Mouse (Mus musculus): ENCODE data around the gene Limd1. TPM values are rescaled to one million over a fixed set of nuclear protein-coding genes. Genes with fewer than 3 reads are reported as not detected.
A peak's percentile ranks its signal among the peaks of the same experiment; 100 is the strongest.
"Not testable (repeated sequence)": the region's sequence is repeated elsewhere in the genome, so short reads cannot be mapped to it uniquely, and the experiment has no call there.

Limd1 gene
- 11.4 and 13.9 TPM in 2 replicates for polyA plus RNA-seq (2015; fragmentation: Nextera tagmentation; extraction: Ambion mirVana)

GRCm38 (mm10) chr9:123478586-123479195 lies at the start of gene Limd1:
Gene Limd1, plus strand, starts transcription at chr9:123478706.
- peak within 1 kb of the TSS; percentile 75 for H3K4me2 ChIP-seq
- under 1% methylated on average over 40 of the region's 57 CpGs for WGBS
- H3K4me3 ChIP-seq: peak within 1 kb of the TSS; percentile 56
- no peaks in the 10 kb centered on the region for H3K36me3 ChIP-seq (replicated peaks)
- 0 out of 2 replicates have a peak, but pooled peaks cover 3% of the 10 kb centered on the region for H3K27me3 ChIP-seq (replicated peaks)
- peak; percentile 82 for ATAC-seq (replicated peaks)
- H3K27ac ChIP-seq: 0 out of 2 replicates have a peak within 1 kb of the TSS, but pooled peaks have one; percentile 48
- H3K9me3 ChIP-seq: no peaks in the 10 kb centered on the region
- H3K4me1 ChIP-seq: peaks cover 18% of the 10 kb centered on the region
- peak within 1 kb of the TSS; percentile 50 for H3K9ac ChIP-seq

- ATAC-seq (replicated peaks): no peak
- Histone ChIP-seq H3K36me3 (replicated peaks) (no peaks in the 10 kb centered on the region), H3K9ac (no peak overlapping the region), H3K27me3 (replicated peaks) (no peaks in the 10 kb centered on the region), H3K4me2 (no peak overlapping the region), H3K4me3 (no peak overlapping the region), H3K4me1 (no peaks in the 10 kb centered on the region), H3K9me3 (no peaks in the 10 kb centered on the region), H3K27ac (no peak overlapping the region)
- WGBS: 84% methylated on average over 4 of the region's 4 CpGs
These were observed 48.6 kb upstream of the Limd1 start for GRCm38 (mm10) chr9:123429863-123430262.

GRCm38 (mm10) chr9:123430973-123431372 lies 47.5 kb upstream of the Limd1 start:
- H3K36me3 ChIP-seq (replicated peaks): no peaks in the 10 kb centered on the region
- no peak for ATAC-seq (replicated peaks)
- H3K4me3 ChIP-seq: no peak overlapping the region
- H3K9ac ChIP-seq: no peak overlapping the region
- no peak overlapping the region; the same call in 1 of the 2 replicates for H3K27ac ChIP-seq
- H3K4me2 ChIP-seq: no peak overlapping the region
- no peaks in the 10 kb centered on the region for H3K4me1 ChIP-seq
- H3K9me3 ChIP-seq: no peaks in the 10 kb centered on the region
- H3K27me3 ChIP-seq (replicated peaks): no peaks in the 10 kb centered on the region

DNA sequence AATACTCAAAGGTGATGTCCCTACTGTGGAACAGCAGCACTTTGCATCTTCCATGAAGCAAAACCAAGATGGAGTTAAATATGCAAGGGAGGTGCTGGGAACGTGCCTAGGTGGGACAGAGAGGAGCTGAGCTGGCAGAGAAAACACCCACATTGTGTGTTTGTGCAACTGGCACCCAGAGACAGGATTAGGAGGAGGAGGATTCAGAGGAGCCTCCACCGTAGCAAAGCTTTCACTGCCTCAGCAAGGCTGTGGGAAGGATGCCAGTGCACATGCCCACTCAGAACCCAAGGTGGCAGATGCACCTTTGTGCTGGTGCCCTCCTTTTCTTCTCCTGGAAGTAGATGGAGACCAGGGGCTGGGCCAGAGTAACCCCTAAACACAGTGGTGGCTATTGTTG lies 40.3 kb upstream of the Limd1 start:
- no peaks in the 10 kb centered on the region for H3K27me3 ChIP-seq (replicated peaks)
- no peak overlapping the region for H3K9ac ChIP-seq
- H3K4me1 ChIP-seq: no peaks in the 10 kb centered on the region
- no peak for ATAC-seq (replicated peaks)
- H3K4me2 ChIP-seq: no peak overlapping the region
- 72% methylated on average over 2 of the region's 2 CpGs for WGBS
- H3K9me3 ChIP-seq: no peaks in the 10 kb centered on the region
- no peak overlapping the region for H3K27ac ChIP-seq
- H3K4me3 ChIP-seq: no peak overlapping the region
- 0 out of 2 replicates have a peak, but pooled peaks cover 11% of the 10 kb centered on the region for H3K36me3 ChIP-seq (replicated peaks)

DNA sequence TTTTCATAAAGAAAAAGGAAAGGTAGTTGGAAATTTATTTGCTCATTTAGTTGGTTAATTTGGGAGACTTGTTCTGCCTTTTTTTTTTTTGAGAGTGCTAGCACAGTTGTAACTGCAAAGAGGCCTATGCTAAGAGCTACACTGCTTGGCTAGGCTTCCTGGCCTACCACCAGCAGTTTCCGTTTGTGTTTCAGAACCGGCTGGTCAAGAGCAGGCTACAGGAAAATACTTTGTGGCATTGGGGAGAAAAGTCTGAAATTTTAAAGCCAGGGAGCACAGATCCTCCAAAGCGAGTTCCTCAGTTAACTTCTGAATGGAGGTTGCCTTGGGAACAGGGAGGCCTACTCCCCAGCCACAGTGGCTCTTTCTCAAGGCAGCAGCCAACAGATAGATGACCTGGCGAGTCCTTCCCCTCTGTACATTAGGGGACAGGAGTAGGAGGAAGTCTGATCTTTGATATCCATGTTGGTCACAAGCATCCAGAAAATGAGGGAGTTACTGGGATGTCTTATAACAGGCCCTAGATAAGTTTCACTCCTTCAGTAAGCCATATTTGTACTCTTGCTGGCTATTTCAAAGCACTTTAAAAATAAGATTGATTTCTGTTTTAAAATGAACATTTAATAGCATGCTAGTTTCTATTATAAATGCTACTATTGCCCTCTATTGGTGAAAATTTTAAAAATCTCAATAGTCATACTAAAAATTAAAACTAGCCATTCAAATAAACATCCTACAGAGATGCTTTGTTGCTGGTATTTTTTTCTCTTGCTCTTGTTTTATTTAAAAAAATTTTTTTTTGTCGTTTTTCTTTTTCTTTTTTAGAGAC lies 38.1 kb upstream of the Limd1 start:
- no peak overlapping the region for H3K27ac ChIP-seq
- no peak overlapping the region for H3K4me3 ChIP-seq
- H3K9ac ChIP-seq: no peak overlapping the region
- no peak overlapping the region for H3K4me2 ChIP-seq
- WGBS: 26% methylated on average over 5 of the region's 5 CpGs
- 0 out of 2 replicates have a peak, but pooled peaks cover 11% of the 10 kb centered on the region for H3K36me3 ChIP-seq (replicated peaks)
- H3K4me1 ChIP-seq: no peaks in the 10 kb centered on the region
- H3K9me3 ChIP-seq: no peaks in the 10 kb centered on the region
- ATAC-seq (replicated peaks): no peak
- no peaks in the 10 kb centered on the region for H3K27me3 ChIP-seq (replicated peaks)

GRCm38 (mm10) chr9:123447101-123447500 lies 31.4 kb upstream of the Limd1 start:
- not testable (repeated sequence) for H3K27ac ChIP-seq; H3K36me3 ChIP-seq (replicated peaks); ATAC-seq (replicated peaks); H3K9me3 ChIP-seq; H3K4me3 ChIP-seq; H3K9ac ChIP-seq; H3K27me3 ChIP-seq (replicated peaks); H3K4me1 ChIP-seq; H3K4me2 ChIP-seq
- 93% methylated on average over 3 of the region's 3 CpGs for WGBS

GRCm38 (mm10) chr9:123448594-123448993 lies 29.9 kb upstream of the Limd1 start:
- Histone ChIP-seq H3K27ac (no peak overlapping the region), H3K36me3 (replicated peaks) (no peaks in the 10 kb centered on the region), H3K4me3 (no peak overlapping the region), H3K9ac (no peak overlapping the region), H3K9me3 (no peaks in the 10 kb centered on the region), H3K4me1 (no peaks in the 10 kb centered on the region), H3K4me2 (no peak overlapping the region), H3K27me3 (replicated peaks) (no peaks in the 10 kb centered on the region)
- no peak for ATAC-seq (replicated peaks)

DNA sequence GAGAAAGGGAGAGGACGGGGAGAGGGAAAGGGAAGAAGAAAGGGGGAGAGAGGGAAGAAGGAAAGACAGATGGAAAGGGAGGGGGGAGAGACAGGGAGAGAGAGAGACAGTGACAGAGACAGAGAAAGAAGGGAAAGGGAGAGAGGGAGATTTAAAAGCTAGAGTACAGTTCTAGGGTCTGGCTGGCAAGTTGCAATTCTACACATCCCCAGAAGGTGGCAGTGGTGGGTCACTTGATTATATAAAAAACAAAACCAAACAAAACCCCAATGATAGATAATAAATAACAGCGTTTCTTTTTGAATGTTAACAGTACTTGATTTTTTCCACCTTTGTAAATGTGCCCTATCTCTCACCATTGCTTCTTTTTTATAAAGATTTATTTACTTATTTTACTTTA lies 28.3 kb upstream of the Limd1 start:
- WGBS: 45% methylated on average over 2 of the region's 2 CpGs
- H3K9me3 ChIP-seq: no peaks in the 10 kb centered on the region
- no peaks in the 10 kb centered on the region for H3K4me1 ChIP-seq
- H3K36me3 ChIP-seq (replicated peaks): no peaks in the 10 kb centered on the region
- no peak overlapping the region for H3K9ac ChIP-seq
- H3K4me3 ChIP-seq: no peak overlapping the region
- no peak overlapping the region for H3K4me2 ChIP-seq
- ATAC-seq (replicated peaks): 0 out of 2 replicates have a peak, but pooled peaks have one; percentile 37
- H3K27me3 ChIP-seq (replicated peaks): no peaks in the 10 kb centered on the region
- H3K27ac ChIP-seq: no peak overlapping the region

- Histone ChIP-seq H3K4me1 (no peaks in the 10 kb centered on the region), H3K36me3 (replicated peaks) (no peaks in the 10 kb centered on the region), H3K9ac (no peak overlapping the region), H3K4me2 (no peak overlapping the region), H3K4me3 (no peak overlapping the region), H3K27me3 (replicated peaks) (no peaks in the 10 kb centered on the region), H3K27ac (no peak overlapping the region), H3K9me3 (no peaks in the 10 kb centered on the region)
- no peak for ATAC-seq (replicated peaks)
- WGBS: 72% methylated on average over 3 of the region's 3 CpGs
These were observed 26.7 kb upstream of the Limd1 start for GRCm38 (mm10) chr9:123451772-123452171.

DNA sequence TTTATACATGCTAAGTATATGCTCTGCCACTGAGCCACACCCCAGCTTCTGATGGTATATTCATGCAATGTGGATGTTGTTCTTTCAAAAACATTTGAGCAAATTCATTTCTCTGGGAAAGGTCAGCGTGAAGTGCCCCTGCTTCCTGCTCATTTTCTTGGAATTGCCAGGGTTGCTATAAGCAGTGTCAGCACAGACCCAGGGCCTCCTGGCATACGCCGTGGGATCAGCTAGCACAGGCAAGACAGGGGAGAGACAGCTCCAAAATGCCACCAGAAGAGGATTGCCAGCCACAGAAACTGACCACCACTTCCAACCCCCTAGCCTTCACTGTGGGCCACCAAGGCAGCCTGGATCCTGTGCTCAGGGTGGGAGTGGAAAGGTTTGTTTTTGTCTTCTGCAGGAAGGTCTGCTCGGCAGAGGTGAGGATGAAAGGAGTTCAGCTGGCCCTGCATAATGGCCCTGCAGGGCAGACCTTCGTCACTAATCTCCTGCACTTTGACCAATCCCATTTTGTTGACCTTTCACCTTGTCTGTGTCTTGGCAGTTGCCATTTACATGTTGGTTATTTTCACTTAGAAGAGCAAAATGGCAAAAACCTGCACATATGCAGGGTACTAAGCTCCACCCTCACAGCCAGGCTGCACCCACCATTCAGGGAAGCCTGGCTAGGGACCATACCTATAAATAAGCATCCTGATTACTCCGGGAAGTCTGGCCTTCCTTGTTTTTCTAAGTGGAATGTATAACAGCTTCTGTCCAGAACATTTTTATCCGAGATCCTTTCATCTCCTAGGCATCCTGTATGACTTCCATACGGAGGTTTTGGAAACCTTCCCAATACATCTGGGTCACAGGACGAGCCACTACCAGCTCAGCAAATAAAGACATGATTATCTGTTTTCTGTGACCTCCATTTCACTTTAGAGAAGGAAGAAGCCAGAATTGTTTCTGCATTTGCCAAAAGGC lies 21.6 kb upstream of the Limd1 start:
- 66% methylated on average over 9 of the region's 9 CpGs for WGBS
- ATAC-seq (replicated peaks): no peak
- H3K36me3 ChIP-seq (replicated peaks): no peaks in the 10 kb centered on the region

DNA sequence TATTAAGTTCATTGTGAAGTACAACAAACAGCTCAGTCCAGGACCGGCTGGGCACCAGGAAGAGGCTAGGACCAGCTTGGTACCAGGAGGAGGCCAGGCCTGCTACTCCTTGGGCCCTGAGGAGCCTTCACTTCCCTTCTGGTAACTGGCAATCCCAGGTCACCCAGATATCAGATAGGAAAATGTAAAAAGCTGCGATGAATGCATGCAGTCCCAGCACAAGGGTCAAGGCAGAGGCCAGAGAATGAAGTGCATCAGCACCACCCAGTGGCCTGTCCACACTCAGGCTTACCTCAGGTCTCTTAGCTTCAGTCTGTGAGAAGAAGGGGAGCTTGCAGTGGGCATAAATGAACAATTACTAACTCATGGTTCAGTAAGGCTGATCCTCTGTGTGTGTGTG lies 20.9 kb upstream of the Limd1 start:
- Histone ChIP-seq H3K27ac (no peak overlapping the region), H3K4me2 (no peak overlapping the region), H3K4me3 (no peak overlapping the region), H3K36me3 (replicated peaks) (no peaks in the 10 kb centered on the region), H3K9ac (no peak overlapping the region), H3K9me3 (peaks cover 3% of the 10 kb centered on the region), H3K27me3 (replicated peaks) (no peaks in the 10 kb centered on the region), H3K4me1 (no peaks in the 10 kb centered on the region)
- no peak for ATAC-seq (replicated peaks)
- 60% methylated on average over 2 of the region's 2 CpGs for WGBS

More for the DNA sequence above, 21.6 kb upstream of the Limd1 start:
- Histone ChIP-seq H3K9ac (no peak overlapping the region), H3K4me1 (no peaks in the 10 kb centered on the region), H3K9me3 (peaks cover 3% of the 10 kb centered on the region), H3K4me3 (no peak overlapping the region), H3K27me3 (replicated peaks) (no peaks in the 10 kb centered on the region), H3K27ac (no peak overlapping the region), H3K4me2 (no peak overlapping the region)

GRCm38 (mm10) chr9:123467141-123467620 lies 11.3 kb upstream of the Limd1 start:
- Histone ChIP-seq H3K9me3 (no peaks in the 10 kb centered on the region), H3K4me2 (no peak overlapping the region), H3K27me3 (replicated peaks) (no peaks in the 10 kb centered on the region), H3K27ac (no peak overlapping the region), H3K36me3 (replicated peaks) (no peaks in the 10 kb centered on the region), H3K4me3 (no peak overlapping the region), H3K4me1 (no peaks in the 10 kb centered on the region), H3K9ac (no peak overlapping the region)
- 59% methylated on average over 4 of the region's 4 CpGs for WGBS
- 0 out of 2 replicates have a peak, but pooled peaks have one; percentile 33 for ATAC-seq (replicated peaks)

Measured in midbrain, embryonic 15.5 days (tissue).